Mouse (Mus musculus) lung, postnatal 0 days (tissue): ENCODE results near the gene Acvr1.

Experiments
- CTCF ChIP-seq: IDR thresholded peaks from 2 replicates; pipeline ENCODE4 v1.5.1; 2016; ENCODE audit warnings: antibody characterized with exemption, mild to moderate bottlenecking
- EP300 ChIP-seq: IDR thresholded peaks from 2 replicates; pipeline ENCODE4 v1.6.1; 2016; ENCODE audit warnings: antibody characterized with exemption, mild to moderate bottlenecking, control low read depth

DNA sequence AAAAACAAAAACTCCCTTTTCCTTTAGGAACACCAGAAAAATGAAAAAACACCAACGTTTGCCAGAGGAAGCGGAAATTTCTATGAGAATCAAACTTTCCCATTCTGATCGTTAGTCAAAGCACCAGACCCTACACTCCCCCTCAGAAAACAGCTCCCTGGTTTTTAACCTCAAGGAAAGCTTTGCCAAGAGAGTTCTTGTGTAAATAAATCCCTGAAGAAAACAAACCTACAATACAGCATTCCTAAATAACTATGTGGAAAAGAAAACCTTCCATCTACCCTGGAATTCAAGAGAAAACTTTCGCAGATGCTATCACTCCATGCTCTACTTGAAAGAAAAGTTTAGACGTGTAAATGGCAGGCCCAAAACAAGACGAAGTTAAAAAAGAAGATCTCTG, 50.0 kb downstream of the Acvr1 start:
- TF ChIP-seq CTCF (no peak), EP300 (no peak)
